Mouse (Mus musculus) lung, postnatal 0 days (tissue): ENCODE results near the gene Snrpc.

Experiments
- CTCF ChIP-seq: IDR thresholded peaks from 2 replicates; pipeline ENCODE4 v1.5.1; 2016; ENCODE audit warnings: antibody characterized with exemption, mild to moderate bottlenecking
- EP300 ChIP-seq: IDR thresholded peaks from 2 replicates; pipeline ENCODE4 v1.6.1; 2016; ENCODE audit warnings: antibody characterized with exemption, mild to moderate bottlenecking, control low read depth

DNA sequence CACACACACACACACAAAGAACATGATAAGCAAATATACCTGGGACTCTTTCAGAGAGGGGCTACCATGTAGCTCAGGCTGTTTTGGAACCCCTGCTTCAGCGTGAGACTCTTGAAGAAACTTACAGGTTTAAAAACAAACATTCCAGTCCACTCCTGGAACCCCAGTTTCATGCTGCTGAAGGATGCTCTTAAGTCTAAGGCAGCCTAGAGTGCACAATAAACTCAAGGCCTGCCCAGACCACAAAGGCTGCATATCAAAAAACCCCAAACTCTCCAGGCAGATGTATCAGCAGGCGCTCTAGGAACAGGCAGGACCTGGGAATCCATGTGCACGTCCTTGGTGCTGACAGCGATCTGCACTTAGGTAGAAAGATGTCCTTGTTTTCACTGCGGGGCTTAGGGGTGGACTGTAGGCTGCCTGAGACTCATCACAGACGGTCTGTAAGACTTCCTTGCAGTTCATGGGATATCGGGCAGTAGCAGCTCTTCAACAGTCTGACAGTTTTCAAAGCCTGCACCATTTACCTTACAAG is 33.7 kb upstream of the Snrpc start:
- TF ChIP-seq CTCF (no peak), EP300 (no peak)
